Mouse (Mus musculus) cerebellum, adult (tissue): ENCODE results near the gene Tnr.

Experiments
- ATAC-seq: cut with Nextera tagmentation; 2 replicates; pipeline ENCODE4 v1.9.2; 2017; ENCODE audit warnings: mild to moderate bottlenecking, moderate library complexity, mixed read lengths; ENCODE audit not compliant: insufficient number of reproducible peaks, low FRiP score, low TSS enrichment

Tnr gene

GRCm38 (mm10) chr1:159773671-159774070 is 250.1 kb downstream of the Tnr start:
- ATAC-seq, result no peak

GRCm38 (mm10) chr1:159775168-159775567 is 251.6 kb downstream of the Tnr start:
- no peak for ATAC-seq

DNA sequence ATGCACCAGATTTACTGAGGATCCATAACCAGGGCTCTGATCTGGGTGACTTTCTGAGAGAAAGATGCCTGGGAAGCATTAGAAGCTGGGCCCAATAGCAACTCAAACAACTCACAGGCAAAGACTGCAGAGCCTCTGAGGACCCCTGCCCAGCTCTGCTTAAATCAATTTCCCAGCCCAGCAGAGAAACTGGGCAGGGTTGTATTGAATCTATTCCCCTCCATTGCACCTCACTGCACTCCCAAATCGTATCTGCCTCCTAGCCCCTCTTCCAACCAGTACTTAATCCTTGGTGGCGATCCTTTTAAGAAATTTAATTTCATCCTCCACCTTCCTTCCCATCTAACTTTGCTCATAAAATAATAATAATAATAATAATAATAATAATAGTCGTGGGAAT is 253.5 kb downstream of the Tnr start:
- ATAC-seq, result no peak

GRCm38 (mm10) chr1:159779424-159779823 is 255.9 kb downstream of the Tnr start:
- ATAC-seq, result no peak

GRCm38 (mm10) chr1:159783842-159784241 is 260.3 kb downstream of the Tnr start:
- ATAC-seq, result peak; percentile 69; the same call in 1 of the 2 replicates

GRCm38 (mm10) chr1:159788312-159788711 is 264.7 kb downstream of the Tnr start:
- ATAC-seq, result no peak

GRCm38 (mm10) chr1:159792546-159792945 is 269.0 kb downstream of the Tnr start:
- no peak for ATAC-seq

DNA sequence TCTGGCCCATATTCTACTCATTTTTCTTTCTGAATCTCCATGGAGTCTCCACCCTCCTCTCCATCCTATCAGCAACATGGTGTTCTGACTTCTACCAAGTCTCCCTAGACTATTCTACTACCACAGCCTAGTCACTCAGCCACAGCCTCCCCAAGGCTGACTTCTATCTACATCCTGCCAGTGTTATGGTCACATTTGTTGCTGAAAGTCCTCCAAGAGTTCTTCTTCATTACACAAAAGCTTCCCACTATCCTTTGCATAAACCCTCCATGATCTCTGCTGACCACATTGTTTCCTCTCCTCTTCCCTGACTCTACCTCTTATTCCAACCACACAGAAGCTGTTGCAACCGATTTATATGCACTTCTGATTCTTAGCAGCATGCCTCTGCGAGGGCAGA is 272.5 kb downstream of the Tnr start:
- no peak for ATAC-seq

GRCm38 (mm10) chr1:159800366-159800765 is 276.8 kb downstream of the Tnr start:
- ATAC-seq, result no peak

GRCm38 (mm10) chr1:159801753-159802152 is 278.2 kb downstream of the Tnr start:
- ATAC-seq, result no peak

DNA sequence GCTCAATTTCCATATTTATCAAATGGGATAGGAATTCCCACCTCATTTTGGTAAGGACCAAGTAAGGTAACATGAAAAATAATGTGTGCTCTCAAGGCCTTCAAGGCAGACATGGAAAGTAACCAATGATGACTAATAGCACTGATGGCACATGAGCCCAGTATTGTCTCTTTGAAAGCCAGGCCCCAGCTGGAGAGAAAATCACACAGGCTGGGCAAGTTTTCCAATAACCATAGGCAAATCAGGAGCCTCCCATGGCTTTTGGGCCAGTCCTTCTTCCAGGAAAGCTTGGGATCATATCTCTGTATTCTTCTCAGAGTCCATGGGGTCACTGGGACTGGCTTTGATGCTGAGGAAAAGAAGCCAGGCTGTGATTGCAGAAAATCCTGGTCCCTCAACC is 280.1 kb downstream of the Tnr start:
- ATAC-seq, result no peak

DNA sequence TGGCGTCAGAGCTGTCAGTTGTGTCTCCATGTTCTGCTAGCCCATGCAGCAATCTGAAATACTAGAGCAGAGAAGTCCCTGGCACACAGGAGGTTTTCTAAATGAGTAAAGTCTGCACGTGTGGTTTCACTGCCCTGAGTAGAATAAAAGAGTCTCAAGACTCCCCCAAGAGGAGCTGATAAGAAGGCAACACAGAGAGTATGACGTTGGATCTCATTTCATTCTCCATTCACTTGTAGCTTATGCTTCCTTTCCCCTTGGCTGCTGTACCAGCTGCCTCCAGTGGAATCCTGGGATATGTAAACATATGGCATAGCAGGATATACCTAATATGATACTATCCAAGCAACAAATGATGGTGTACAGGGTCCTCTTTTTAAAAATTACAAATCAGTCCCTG is 285.9 kb downstream of the Tnr start:
- ATAC-seq, result no peak

- ATAC-seq, result no peak
Observed at GRCm38 (mm10) chr1:159811805-159812204, 288.2 kb downstream of the Tnr start.

DNA sequence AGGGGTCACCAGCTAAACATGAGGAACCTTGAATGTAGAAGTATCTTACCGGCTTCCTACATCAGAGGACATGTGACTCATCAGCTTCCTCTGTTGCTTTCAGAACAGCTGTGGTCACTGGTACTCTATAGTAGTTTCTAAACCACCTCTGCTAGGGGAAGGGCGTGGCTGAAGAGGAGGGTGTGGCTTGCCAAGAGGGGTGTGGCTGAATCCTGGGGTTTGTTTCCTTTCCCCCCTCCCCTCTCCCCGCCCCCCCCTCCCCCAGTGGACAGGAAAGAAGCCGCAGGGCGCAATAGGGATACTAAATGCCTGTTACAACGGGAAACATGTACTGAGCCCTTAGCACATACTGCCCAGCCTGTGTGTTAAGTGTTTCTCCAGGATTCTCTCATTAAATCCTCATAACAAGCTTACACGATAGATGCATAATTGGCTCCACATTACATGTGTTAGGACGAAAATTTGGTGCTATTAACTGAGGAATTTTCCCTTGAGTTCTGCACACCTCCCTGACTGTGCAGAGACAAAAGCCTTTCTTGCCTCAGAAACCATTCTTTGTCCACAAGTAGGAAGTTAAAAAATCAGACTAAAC is 289.3 kb downstream of the Tnr start:
- no peak for ATAC-seq

DNA sequence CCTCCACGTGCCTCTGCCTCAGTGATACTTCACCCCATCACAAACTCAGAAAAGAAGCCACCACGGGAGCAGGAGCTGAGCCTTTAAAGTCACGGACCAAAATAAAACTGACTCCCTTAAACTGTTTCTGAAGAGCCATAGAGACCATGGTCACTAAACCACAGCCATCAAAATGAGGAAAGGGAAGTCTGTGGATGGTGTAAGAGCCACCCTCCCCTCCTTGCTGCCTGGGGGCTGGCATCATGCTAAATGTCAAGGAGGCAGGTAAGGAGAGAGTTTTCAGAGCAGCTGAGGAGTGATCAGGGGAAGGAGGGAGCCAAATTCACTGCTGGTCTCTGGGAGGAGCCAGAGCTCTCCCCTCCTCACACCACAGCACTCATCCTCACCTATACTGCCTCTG is 290.8 kb downstream of the Tnr start:
- ATAC-seq, result no peak

DNA sequence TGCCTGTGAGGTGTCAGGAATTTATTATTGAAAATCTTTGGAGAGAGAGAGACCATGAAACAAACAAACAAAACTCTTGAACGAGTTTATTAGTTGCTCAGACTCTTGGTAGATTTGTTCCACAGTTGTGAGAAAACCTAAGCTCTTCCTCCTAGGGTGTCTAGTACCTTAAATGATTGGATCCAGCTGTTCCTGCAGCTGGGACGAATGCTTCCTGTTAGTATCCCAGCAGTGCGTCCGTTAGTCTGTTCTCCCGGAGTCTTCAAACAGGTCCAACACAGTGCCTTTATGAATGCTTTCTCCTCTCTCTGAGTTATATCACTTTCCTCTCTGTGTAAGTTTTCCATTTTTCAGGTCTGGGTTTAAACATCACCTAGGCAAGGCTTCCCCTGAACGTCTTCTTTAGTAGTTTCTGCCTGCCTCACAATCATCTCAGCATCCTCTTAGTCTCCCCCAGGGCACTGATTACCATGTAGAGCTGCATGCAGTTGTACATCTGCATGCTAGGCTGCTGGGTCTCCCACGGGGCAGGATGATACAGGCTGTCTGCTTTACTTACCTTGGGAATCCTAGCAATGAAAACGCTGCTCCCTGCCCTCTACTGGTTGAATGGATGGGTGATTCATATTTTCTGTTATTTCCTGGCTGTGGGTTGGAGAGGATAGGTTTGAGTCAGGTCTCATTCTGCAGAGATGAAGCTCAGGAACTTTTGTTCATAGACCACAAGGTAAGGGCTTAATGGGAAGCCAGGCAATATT is 293.2 kb downstream of the Tnr start:
- no peak for ATAC-seq

DNA sequence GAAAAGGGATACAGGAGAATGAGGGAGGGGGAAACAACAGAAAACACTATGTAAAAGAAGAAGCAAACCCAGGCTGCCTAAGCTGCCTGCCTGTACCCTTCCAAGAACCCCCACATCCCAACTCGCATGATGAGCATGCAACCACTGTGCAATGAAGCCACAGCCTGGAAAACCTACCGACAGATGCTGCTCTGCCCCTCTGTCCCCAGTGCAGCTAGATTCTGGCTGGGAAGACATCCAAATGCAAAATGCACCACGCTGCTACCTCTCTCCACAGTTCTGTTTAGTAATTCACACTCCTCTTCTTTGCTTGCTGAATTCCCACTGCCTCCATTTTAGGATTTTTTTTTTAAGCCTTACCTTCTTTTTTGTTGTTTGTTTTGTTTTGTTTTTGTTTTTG is 295.9 kb downstream of the Tnr start:
- peak; percentile 62; the same call in 1 of the 2 replicates for ATAC-seq

- no peak for ATAC-seq
Observed at GRCm38 (mm10) chr1:159822416-159822815, 298.8 kb downstream of the Tnr start.

DNA sequence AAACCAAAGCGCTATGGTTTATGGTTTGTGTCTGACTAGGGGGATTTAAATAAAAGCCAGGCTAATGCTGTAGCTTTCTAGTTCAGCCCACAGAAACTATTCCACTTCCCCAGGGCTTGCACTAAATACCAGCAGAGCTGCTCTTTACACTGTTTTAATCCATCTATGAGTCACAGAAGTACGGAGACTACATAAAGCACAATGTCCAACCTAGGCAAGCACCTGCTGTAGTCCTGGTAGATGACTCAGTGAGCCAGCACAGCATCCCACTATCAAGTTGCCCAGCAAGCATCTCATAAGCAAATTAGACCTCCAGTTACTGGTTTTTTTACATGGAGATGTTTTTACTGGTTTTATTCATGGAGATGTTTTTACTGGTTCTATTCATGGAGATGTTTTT is 305.0 kb downstream of the Tnr start:
- ATAC-seq, result no peak

DNA sequence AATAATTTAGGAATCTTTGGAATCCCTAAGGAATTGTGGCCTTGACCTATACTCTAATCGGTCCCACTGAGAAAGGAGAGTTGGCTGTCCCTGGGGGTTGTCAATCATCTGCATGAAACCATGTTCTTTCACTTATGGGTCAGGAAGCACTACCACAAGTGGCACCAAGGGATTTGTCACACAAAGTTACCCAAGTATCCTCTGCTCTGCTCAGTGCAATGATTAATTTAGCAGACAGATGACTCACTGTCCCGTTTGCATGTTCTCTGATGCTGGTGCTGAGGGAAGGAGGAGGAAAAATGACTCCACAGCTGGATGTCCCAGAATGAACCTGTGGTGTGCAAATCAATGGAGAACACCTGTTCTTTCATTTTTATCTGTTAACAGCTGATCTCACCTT is 309.6 kb downstream of the Tnr start:
- no peak for ATAC-seq

- ATAC-seq, result no peak
Observed at GRCm38 (mm10) chr1:159833646-159834338, 310.2 kb downstream of the Tnr start.

- no peak for ATAC-seq
Observed at GRCm38 (mm10) chr1:159835126-159835525, 311.6 kb downstream of the Tnr start.
